Mouse (Mus musculus) T-helper 2 cell (primary cell): Measurements from ENCODE around the gene Ddx39.

Source experiments
- in situ Hi-C: fragments of 300-600 bp; cut with MboI, MseI; formaldehyde crosslinking; loops from one replicate; pipeline ENCODE4 v1.15.1; 2025; ENCODE audit warnings: high pct_unique_total_duplicates

Gene Ddx39

DNA sequence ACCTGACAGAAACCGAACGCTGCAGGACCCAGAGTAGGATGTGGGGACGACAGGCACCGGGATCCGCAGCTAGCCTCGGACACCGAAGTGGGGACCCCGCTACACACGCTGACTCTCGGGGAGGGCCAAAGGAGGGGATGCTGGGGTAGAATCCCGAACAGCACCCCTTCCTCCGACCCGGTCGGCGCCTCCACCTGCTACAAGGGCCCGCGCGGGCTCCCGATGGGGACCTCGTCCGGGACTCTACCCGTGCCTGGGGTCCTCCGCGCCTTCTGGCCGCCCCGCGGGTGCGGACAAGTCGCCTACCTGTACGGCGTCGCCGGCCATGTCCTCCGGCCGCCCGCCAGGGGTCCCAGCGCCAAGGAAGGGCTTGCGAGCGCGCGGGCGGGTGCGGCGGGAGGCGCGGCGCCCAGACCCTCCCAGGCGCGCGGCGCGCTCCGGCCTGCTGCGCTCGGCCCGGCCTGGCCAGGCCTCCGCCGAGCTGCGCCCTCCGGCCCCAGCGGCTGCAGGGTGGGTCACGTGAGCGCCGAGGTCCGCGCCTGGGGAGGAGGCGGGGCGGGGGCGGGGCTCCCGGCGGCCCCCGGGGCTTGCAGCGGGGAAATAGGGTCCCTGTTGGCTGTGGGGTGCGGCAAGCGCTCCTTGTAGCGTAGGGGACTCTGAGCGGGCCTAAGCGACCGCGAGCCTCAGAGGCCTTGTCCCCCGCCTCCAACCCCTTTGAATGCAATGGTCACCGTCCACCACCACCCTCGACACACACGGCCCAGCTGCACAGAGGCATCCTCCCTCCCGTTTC, 16.1 kb upstream of the Ddx39 start, which contains the start of gene Pkn1:
Pkn1 (minus strand) TSS at position 519 of the 793 bp plus-strand sequence.
- in situ Hi-C loops, result no loop called here

DNA sequence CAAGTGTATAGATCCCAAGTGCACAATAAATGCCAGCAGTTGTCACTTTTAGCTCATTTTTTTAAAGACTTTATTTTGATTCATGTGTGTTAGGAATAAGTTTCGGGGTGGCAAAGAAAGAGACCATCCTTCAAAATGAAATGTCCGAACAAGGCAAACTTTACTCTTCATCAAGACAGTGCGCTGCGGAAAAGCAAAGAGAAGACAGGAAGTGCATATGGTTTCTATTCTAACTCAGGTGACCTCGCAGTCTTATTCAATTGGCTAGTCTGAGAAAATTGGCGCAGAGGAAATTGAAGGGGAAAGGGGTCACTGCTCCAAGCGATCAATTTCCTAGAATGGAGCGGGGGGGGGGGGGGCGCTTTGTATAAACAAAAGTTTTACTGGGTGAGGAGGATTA, 15.4 kb upstream of the Ddx39 start:
- in situ Hi-C loops, result no loop called here

DNA sequence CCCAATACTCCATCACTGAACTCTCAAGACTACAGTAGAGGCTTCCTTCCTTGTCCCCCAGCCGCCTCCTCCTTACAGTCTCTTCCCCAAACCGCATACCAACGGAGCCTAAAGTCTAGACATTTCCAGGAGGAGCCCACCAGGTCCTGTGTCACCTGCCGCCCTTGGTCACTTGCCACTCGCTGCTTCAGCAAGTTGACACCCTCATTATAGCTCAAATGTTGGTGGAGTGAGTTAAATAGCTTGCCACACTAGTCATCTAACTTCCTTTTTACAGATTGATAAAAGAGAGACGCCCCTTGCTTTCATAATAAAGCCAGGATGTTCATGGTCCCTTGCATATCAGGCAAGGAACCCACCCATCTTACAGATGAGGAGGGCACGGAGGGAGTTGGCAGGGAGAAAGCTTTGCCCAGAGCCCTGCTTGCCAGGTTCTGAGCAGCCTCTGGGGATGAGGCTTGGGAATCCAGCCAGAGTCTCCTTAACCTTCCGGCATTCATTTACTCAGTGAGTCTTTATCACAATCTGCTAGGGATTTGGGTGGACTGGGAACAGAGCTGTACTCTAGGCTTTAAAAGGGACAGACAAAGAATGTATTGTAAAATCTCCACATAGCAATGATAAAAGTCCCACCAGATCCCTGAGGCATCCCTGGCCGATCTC, 14.4 kb upstream of the Ddx39 start:
- in situ Hi-C loops, result no loop called here

DNA sequence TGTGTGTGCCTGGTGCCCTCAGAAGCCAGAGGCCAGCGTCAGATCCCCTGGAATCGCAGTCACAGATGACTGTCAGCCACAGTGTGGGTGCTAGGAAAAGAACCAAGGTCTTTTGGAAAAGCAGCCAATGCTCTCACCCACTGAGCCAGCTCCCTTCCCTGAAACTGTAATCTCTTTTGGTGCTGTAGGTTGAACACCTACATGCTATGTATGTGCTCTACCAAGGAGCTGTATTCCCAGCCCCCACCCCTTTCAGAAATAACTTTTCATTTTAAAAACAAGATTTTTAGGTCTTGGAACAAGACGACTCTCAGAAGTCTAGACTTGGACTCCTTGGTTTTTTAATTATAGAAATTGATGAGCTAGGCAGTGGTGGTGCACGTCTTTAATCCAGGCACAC, 11.6 kb upstream of the Ddx39 start:
- in situ Hi-C loops, result no loop called here

DNA sequence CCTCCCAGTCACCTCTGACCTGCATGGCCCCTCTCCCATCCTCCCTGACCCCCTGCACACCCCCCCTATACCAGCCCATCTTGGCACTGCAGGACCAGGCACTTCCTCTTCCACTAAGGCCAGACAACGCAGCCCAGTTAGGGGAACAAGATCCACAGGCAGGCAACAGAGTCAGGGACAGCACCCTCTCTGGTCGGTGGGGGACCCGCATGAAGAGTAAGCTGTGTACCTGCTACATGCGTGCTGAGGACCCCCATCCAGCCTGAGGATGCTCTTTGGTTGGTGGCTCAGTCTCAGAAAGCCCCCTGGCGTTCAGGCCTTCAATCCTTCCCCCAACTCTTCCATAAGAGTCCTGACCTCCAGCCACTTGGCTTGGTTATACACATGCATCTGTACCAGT, 8.6 kb upstream of the Ddx39 start:
- in situ Hi-C loops, result no loop called here

DNA sequence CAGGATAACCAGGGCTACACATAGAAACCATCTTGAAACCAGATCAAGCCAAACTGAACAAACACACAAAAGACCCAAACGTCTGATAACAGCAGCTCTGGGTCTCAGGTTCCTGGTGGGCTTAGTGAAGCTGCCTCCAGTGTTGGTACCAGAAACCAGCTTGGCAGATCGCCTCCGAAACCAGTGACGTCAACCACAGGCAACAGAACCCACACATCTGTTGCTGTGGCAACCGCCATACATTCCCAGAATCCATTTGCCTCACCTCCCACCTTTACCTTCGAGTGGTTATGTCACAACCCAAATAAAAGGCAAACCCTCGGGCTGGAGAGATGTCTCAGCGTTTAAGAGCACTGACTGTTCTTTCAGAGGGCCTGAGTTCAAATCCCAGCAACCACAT, 7.4 kb upstream of the Ddx39 start:
- in situ Hi-C loops, result no loop called here

DNA sequence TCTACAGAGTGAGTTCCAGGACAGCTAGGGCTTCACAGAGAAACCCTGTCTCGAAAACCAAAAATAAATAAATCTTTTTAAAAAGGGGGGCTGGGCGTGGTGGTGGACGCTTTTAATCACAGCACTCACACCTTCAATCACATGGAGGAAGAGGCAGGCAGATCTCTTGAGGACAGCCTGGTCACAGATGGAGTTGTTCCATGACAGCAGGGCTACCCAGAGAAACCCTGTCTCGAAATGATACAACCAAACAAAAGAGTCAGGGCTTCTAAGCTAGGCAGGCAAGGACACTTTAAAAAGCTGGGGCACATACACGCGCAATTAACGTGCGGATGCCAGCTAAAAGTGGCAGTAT, 324 bp upstream of the Ddx39 start:
- in situ Hi-C loops, result no loop called here

DNA sequence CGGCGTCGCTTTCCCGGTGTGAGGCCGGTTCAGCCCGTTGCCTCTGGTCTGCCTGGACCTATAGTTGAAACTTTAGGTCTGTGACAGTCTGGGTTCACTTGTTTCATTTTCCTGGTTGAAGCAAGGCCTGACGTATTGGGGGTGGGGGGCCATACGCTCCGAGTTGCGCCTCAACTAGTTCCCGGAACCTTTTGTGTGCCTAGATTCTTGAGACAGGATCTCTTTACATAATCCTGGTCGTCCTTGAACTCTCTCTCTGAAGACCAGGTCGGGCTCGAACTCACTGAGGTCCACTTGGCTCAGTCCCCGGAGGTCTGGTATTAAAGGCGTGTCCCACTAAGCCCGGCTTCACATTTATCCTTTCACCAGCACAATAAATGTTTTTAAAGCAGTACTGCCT, 794 bp downstream of the Ddx39 start:
- in situ Hi-C loops, result no loop called here

DNA sequence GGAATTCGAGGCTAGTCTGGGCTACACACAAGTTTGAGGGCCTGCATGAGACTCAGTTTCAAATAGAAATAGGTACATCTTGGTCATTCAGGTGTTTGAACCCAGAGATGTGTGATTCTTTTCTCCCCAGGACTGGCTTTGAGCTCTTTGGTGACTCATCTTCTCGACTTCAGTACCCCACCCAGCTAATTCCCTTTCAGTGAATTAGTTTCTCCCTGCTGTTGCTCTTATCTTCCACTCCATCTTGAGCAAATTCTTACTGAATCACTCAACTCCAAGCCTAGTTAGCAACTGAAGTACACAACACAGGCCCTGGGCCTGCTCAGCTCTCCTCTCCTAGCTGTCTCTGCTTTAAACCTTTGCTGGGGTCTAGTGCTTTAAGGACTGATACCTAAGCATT, 1.6 kb downstream of the Ddx39 start:
- in situ Hi-C loops, result no loop called here

DNA sequence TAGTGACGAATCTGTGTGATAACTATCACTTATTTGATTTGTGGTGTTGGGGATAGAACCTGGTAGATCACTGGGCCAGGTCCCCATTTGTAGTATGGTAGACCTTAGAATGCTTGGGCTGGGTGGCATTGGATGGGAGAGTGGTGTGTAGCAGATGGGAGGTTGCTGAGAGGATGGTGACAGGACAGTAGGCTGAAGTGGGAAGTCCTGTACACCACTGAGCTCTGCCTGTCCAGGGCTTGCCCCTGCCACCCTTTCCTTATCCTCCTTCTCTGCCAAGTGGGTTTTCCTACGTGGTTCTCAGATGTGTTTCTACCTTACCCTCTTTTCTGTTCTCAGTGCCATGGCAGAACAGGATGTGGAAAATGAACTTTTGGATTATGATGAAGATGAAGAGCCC, 4.1 kb downstream of the Ddx39 start:
- in situ Hi-C loops, result no loop called here

DNA sequence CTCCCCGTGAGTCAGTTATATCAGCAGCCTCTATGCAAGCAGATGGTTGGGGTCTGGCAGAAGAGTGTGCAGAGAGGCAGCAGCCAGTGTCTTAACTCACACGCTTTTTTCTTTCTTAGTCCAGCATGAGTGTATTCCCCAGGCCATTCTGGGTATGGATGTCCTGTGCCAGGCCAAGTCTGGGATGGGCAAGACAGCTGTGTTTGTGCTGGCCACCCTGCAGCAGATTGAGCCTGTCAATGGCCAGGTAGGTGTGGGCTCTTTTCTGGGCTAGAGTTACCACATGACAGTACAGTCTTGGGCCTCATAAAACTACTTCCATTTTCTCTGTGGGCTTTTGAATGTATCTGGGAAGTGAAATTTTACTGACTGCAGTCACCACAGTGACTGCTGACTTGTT, 4.7 kb downstream of the Ddx39 start:
- in situ Hi-C loops, result loop anchor here (5.0 kb wide), 1 partner anchor 88 kb away; no protein-coding TSS in a partner anchor

DNA sequence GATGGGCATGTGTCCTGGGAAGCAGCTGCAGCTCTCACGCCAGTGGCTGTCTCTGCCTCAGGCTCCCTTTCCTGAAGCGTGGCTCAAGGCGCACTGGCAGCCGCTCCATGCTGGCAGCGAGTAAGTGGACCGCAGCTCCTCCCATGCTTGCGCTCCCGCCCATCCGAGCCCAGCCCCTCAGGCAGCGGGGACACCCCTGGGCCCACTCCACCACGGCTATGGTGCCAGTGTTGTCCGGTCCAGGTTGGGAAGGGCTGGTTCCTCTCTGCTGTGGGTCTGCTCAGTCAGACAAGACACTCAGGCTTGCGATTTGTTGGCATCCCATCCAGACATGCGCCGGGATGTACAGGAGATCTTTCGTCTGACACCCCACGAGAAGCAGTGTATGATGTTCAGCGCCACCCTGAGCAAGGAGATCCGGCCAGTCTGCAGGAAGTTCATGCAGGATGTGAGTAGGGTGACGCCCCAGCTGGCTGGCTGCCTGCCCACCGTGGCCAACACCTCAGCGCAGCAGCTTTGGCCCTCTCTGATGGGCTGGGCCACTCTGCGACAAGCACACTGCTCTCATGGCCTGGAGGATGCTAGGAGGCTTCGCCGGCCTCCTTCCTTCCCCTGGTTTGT, 6.5 kb downstream of the Ddx39 start:
- in situ Hi-C loops, result loop anchor here (5.0 kb wide), 1 partner anchor 86 kb away; no protein-coding TSS in a partner anchor

DNA sequence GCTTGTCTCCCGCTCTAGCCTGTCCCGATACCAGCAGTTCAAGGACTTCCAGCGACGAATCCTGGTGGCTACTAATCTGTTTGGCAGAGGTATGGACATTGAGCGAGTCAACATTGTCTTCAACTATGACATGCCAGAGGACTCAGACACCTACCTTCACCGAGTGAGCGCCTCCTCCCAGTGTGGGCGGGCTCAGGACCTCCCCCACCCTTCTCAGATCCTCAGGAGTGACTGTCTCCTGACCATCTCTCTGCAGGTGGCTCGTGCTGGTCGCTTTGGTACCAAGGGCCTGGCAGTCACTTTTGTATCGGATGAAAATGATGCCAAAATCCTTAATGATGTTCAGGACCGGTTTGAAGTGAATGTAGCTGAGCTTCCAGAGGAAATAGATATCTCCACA, 7.7 kb downstream of the Ddx39 start:
- in situ Hi-C loops, result loop anchor here (5.0 kb wide), 1 partner anchor 85 kb away; no protein-coding TSS in a partner anchor

DNA sequence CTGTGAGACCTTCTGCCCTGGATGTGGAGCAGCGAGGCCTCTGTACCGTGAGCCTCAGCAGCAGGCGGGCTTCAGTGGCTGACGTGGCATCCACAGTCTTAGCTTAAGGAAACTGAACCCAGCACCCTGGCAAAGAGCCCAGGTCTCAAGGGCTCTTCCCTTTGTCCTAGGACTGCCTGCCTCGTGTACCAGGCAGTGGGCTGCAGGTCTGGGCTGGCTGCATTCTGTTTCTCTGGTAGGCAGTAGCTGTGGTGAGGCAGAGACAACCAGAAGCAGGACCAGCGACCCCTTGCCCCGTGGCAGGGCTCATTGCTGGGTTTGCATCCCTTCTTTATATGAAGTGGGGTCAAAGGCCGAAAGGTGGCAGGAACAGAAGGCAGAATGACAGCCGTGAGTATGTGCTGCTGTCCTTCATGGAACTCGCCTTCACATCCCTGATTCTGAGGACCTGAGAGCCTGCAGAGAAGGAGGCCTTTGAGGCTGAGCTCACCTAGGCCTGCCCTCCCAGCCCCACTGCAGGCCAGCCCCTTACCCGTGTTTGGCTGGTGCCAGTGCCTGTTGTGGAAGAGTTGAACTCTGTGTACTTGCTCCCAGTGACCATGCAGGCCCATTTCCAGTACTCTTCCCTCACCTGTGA, 8.6 kb downstream of the Ddx39 start:
- in situ Hi-C loops, result loop anchor here (5.0 kb wide), 1 partner anchor 84 kb away; no protein-coding TSS in a partner anchor

DNA sequence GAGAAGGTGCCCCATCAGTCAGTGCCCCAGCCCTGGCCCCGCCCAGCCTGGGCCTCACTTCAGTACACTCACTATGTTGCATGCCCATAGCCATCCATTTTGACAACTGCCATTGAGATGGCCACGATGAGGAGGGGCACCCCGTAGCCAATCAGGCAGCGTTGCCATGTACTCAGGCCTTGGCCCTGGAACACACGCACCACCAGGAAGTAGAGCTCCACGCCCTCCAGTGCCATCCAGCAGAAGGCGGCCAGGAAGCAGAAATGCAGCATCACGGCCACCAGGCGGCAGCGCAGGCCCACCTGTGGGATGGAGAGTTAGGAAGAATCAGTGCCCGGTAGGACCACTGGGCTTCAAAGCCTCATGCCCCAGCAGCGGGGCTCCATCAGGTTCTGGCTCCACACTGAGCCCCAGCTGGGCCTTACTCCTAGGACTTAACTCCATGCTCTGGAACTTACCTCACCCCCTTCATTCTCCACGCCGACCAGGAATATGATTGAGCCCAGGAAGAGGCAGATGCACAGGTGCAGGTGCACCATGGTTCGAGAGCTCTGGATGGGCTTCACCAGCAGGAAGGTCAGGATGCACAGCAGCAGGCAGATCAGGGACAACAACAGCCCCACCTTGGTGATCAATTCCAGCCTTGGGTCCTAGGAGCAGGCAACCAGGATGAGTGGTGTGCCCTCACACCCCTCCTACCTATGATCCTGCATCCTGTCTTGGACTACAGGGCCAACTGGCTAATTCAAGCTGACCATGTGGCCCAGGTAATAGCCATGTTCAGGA, 9.9 kb downstream of the Ddx39 start:
- in situ Hi-C loops, result loop anchor here (5.0 kb wide), 1 partner anchor 82 kb away; no protein-coding TSS in a partner anchor

DNA sequence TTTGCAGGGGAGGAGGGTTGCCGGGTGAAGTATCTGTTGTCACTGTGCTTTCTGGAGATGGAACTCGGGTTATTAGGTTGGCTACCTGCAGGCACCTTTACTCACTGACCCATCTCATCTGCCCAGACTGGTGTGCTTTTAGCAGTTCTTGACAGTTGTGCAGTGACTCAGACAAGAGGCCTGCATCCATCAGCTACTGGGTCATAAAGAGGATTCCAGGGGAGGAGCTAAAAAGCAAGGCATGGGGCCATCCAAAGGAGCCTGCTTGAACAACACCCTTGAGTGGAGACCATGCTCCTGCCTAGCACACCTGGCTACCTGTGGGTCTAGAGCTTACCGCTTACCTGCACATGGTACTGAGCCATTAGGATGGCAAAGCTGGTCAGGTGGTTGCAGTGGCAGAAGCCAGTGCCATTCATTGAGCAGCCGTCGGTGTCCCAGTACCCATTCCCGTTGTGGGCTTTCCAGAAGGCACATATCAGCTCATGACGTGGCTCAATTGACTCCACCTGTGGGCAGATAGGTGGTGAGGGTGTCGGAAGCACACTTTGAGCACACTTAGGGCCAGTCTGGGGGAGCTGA, 10.6 kb downstream of the Ddx39 start:
- in situ Hi-C loops, result no loop called here

DNA sequence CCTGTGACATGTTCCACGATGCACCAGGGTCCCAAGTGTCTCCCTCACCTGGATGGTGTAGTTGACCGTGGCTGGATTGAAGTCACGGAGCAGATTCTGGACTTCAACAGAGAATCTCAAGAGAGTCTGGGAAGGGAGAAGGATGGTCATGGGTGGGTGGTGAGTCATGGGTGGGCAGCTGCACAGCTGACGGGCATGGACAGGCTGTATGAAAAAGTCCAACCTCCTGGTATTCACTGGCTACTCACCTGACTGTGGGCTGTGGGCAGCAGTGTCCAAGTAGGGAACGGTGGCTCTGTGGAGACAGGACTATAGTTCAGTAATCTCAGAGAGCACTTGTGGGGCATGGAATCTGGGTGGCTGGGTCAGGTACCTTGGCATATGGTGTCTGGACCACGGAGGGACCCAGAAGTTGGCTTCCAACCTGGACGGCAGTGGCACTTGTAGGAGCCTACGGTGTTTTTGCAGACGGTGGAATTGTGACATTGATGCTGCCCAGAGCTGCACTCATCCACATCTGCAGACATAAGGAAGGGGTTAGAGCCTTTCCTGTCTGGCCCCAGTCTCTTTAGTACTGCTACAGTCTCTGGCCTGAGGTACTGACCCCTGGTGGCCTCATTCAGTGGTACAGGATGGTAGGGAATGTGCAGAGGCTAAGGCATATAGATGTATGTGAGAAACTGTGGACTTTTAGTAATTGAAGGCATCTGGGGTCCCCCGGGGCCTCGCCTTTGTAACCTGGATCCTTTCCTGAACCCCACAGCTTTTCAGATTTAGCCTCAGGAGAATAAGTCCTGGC, 14.2 kb downstream of the Ddx39 start:
- in situ Hi-C loops, result no loop called here

DNA sequence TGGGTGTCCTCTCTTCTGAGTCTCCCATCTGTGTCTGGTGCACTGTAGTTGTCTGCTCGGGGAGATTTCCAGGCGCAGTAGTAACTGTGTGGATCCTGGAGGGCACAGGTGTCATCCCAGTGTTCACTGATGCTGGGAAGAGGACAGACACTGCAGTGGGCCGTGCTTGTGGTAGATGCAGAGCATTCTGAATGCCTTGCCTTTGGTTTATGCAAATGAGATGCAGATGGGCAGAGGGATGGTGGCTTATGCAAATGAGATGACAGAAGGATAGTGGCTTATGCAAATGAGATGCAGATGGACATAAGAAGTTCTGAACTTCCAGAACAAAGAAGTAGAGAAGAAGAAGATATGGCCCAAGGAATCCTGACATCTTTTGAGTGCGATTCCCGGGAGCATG, 16.9 kb downstream of the Ddx39 start:
- in situ Hi-C loops, result no loop called here

DNA sequence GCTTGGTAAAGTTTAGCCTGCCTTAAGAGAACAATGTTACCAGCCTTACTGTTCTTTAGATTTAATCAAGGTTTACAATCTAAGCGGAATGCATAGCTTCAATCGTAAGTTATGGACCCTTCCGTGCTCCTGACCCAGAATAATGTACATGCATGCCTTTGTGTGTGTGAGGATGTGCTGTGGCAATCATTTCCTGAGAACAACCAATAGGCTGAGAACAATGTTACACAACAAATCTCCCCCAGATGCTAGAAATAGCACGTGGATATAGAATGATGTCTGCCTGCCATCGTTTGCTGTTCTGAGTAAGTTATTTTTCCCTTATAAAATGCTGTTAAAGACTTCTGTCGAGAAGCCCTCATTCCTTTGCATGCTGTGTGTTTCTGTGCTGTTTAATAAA, 17.9 kb downstream of the Ddx39 start:
- in situ Hi-C loops, result no loop called here

DNA sequence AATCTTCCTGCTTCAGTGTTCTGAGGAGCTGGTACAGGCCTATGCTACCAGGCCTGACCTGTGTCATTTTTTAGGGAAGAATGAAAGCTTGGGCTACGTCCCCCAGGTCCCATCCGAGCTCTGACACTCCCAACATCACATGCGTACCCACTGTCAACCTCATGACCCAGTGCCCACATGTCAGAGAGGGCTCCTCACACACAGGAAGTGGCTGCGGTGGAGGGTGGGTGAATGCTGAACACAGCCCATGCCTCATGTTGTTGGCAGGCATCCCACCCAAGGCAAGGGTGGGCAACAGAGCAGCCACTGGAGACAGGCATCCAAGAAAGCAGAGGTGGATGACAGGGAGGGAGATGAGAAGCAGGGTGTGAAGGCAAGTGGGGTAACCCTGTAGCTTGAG, 21.7 kb downstream of the Ddx39 start:
- in situ Hi-C loops, result no loop called here
